Mouse (Mus musculus): ENCODE results near the gene Gm11562. TPM values are rescaled to one million over a fixed set of nuclear protein-coding genes. Genes with fewer than 3 reads are reported as not detected.
"Not testable (repeated sequence)": the region's sequence is repeated elsewhere in the genome, so short reads cannot be mapped to it uniquely, and the experiment has no call there.

Gm11562 gene
- polyA plus RNA-seq, 1 experiment from 2014 or later = not detected

DNA sequence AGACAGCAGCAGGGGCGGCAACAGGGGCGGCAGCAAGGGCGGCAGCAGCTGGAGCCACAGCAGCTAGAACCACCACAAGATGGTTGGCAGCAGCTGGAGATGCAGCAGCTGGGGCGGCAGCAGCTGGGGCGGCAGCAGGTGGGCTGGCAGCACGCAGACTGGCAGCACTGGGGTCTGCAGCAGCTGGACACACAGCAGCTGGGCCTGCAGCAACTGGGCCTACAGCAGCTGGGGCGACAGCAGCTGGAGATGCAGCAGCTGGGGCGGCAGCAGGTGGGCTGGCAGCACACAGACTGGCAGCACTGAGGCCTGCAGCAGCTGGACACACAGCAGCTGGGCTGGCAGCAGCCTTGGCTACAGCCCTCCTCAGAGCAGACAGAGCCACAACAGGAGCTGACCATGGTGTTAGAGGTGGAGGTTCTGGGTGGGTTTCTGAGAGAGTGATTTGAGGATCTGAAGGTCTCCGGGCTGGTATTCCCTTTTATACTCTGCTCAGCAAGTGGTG lies 23.5 kb upstream of the Gm11562 start, which contains the start of gene Krtap4-7:
Gene Krtap4-7 (minus strand): TSS at position 455 of the 505 bp plus-strand sequence.
- not testable (repeated sequence) for H3K9ac ChIP-seq (ENCODE audit: low read depth, low read length); H3K4me3 ChIP-seq (ENCODE audit: low read depth, low read length); H3K36me3 ChIP-seq (ENCODE audit: control insufficient read depth, insufficient read depth); H3K27ac ChIP-seq (ENCODE audit: low read length); H3K9me3 ChIP-seq (replicated peaks; ENCODE audit: control insufficient read depth, low read length); H3K4me2 ChIP-seq (ENCODE audit: low read depth, low read length); ATAC-seq (ENCODE audit: low read depth); H3K4me1 ChIP-seq (ENCODE audit: control insufficient read depth, low read depth, low read length); H3K27me3 ChIP-seq (ENCODE audit: control insufficient read depth, insufficient read depth, low read depth, low read length)
- WGBS (ENCODE audit: insufficient replicate concordance) = 67% methylated on average over 9 of the region's 9 CpGs

DNA sequence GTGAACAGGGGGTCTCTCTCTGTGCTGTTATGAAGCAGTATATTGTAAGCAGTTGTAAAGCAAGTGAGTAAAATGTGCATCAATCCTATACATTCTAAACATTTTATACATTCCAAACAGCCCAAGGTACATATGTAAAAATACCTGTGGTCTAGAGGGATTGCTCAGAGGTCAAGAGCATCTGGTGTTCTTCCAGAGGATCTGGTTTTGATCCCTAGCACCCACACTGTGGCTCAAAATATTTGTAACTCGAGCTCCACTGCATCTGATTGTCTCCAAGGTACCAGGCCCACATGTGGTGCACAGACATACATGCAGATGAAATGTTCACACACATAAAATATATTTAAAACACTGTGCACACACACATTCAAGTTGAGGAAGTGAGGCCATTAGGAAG lies 20.7 kb upstream of the Gm11562 start:
- no peak overlapping the region for H3K4me3 ChIP-seq (ENCODE audit: low read depth, low read length)
- no peak overlapping the region for H3K27ac ChIP-seq (ENCODE audit: low read length)
- WGBS (ENCODE audit: insufficient replicate concordance) = 18% methylated on average over 1 of the region's 1 CpGs
- H3K4me1 ChIP-seq (ENCODE audit: control insufficient read depth, low read depth, low read length) = no peaks in the 10 kb centered on the region
- no peak overlapping the region for H3K4me2 ChIP-seq (ENCODE audit: low read depth, low read length)
- no peaks in the 10 kb centered on the region for H3K9me3 ChIP-seq (replicated peaks; ENCODE audit: control insufficient read depth, low read length)
- H3K36me3 ChIP-seq (ENCODE audit: control insufficient read depth, insufficient read depth) = no peaks in the 10 kb centered on the region
- no peak for ATAC-seq (ENCODE audit: low read depth)
- no peaks in the 10 kb centered on the region for H3K27me3 ChIP-seq (ENCODE audit: control insufficient read depth, insufficient read depth, low read depth, low read length)
- no peak overlapping the region for H3K9ac ChIP-seq (ENCODE audit: low read depth, low read length)

DNA sequence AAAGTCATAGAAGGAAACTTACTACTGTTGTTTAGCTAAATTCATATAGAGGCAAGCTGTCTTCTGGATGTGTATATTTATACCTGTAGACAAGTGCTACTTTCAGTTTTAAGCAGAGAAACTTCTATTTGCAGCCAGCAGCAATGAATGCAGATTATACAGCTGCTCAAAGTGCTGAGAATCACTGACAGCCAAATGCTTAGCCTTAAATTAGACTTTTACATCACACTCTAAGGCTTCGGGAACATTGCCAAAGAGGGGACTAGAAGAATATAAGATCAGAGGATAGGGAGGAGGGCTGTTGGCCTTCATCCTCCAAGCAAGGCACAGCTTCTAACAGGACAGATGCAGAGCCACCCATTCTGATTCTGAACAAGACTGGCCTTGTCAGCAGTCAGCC lies 16.9 kb upstream of the Gm11562 start:
- no peak overlapping the region for H3K27ac ChIP-seq (ENCODE audit: low read length)
- no peak overlapping the region for H3K4me2 ChIP-seq (ENCODE audit: low read depth, low read length)
- 66% methylated on average over 1 of the region's 1 CpGs for WGBS (ENCODE audit: insufficient replicate concordance)
- no peak overlapping the region for H3K4me3 ChIP-seq (ENCODE audit: low read depth, low read length)
- H3K9me3 ChIP-seq (replicated peaks; ENCODE audit: control insufficient read depth, low read length) = no peaks in the 10 kb centered on the region
- no peaks in the 10 kb centered on the region for H3K36me3 ChIP-seq (ENCODE audit: control insufficient read depth, insufficient read depth)
- no peaks in the 10 kb centered on the region for H3K27me3 ChIP-seq (ENCODE audit: control insufficient read depth, insufficient read depth, low read depth, low read length)
- no peak overlapping the region for H3K9ac ChIP-seq (ENCODE audit: low read depth, low read length)
- no peak for ATAC-seq (ENCODE audit: low read depth)
- H3K4me1 ChIP-seq (ENCODE audit: control insufficient read depth, low read depth, low read length) = no peaks in the 10 kb centered on the region

DNA sequence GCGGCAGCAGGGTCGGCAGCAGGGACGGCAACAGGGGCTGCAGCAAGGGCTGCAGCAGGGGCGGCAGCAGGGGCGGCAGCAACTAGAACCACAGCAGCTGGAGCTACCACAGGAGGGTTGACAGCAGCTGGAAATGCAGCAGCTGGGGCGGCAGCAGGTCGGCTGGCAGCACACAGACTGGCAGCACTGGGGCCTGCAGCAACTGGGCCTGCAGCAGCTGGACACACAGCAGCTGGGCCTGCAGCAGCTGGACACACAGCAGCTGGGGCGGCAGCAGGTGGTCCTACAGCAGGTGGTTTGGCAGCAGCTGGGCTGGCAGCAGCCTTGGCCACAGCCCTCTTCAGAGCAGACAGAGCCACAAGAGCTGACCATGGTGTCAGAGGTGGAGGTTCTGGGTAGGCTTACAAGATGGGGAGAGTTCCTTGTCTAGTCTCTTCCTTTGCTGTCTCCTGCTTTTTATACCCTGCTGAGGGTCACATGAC lies 14.5 kb upstream of the Gm11562 start, which contains the start of gene Krtap4-2:
Gene Krtap4-2 (minus strand): TSS at position 432 of the 482 bp plus-strand sequence.
- H3K4me2 ChIP-seq (ENCODE audit: low read depth, low read length) = no peak within 1 kb of the TSS
- H3K4me1 ChIP-seq (ENCODE audit: control insufficient read depth, low read depth, low read length) = no peaks in the 10 kb centered on the region
- H3K4me3 ChIP-seq (ENCODE audit: low read depth, low read length) = no peak within 1 kb of the TSS
- no peak within 1 kb of the TSS for H3K27ac ChIP-seq (ENCODE audit: low read length)
- no peak within 1 kb of the TSS for H3K9ac ChIP-seq (ENCODE audit: low read depth, low read length)
- no peaks in the 10 kb centered on the region for H3K27me3 ChIP-seq (ENCODE audit: control insufficient read depth, insufficient read depth, low read depth, low read length)
- H3K36me3 ChIP-seq (ENCODE audit: control insufficient read depth, insufficient read depth) = no peaks in the 10 kb centered on the region
- H3K9me3 ChIP-seq (replicated peaks; ENCODE audit: control insufficient read depth, low read length) = no peaks in the 10 kb centered on the region
- WGBS (ENCODE audit: insufficient replicate concordance) = 44% methylated on average over 8 of the region's 8 CpGs
- ATAC-seq (ENCODE audit: low read depth) = no peak

DNA sequence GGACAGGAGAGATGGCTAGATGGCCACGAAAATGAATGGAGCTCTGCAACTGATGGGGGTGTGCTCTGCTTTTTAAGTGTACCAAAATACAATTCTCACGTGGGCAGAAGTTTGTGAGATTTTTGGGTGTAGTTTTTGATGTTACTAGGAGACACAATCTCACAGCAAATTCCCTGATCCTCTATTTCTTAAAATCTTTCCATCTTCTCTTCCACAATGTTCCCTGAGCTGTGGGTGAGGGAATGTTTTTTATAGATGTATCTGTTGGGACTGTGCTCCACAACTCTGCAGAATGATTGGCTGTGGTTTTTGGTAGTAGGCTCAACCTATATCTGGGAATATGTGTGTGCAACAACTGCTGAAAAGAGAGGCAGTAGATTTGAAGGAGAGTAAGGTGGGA lies 13.1 kb upstream of the Gm11562 start:
- no peaks in the 10 kb centered on the region for H3K36me3 ChIP-seq (ENCODE audit: control insufficient read depth, insufficient read depth)
- ATAC-seq (ENCODE audit: low read depth) = no peak
- WGBS (ENCODE audit: insufficient replicate concordance) = 27% methylated on average over 2 of the region's 2 CpGs
- no peak overlapping the region for H3K4me2 ChIP-seq (ENCODE audit: low read depth, low read length)
- H3K27me3 ChIP-seq (ENCODE audit: control insufficient read depth, insufficient read depth, low read depth, low read length) = no peaks in the 10 kb centered on the region
- H3K27ac ChIP-seq (ENCODE audit: low read length) = no peak overlapping the region
- no peak overlapping the region for H3K4me3 ChIP-seq (ENCODE audit: low read depth, low read length)
- H3K9ac ChIP-seq (ENCODE audit: low read depth, low read length) = no peak overlapping the region
- H3K9me3 ChIP-seq (replicated peaks; ENCODE audit: control insufficient read depth, low read length) = no peaks in the 10 kb centered on the region
- H3K4me1 ChIP-seq (ENCODE audit: control insufficient read depth, low read depth, low read length) = no peaks in the 10 kb centered on the region

DNA sequence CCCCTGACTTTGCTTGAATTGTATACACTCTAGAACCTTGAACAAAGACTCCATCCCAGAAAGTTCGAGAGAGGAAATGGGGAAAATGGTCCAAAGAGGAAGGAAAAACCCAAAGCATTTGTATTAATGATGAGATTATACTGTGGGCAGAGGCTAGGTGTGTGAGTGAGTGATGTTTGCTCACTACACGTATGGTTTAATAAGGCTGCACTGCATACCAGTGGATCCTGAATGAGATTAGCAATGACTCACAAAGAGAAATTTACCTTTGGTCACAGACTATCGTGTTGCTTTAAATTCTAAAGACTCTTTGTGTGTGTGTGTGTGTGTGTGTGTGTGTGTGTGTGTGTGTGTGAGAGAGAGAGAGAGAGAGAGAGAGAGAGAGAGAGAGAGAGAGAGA lies 10.7 kb upstream of the Gm11562 start:
- no peak overlapping the region for H3K9ac ChIP-seq (ENCODE audit: low read depth, low read length)
- no peak for ATAC-seq (ENCODE audit: low read depth)
- H3K27ac ChIP-seq (ENCODE audit: low read length) = no peak overlapping the region
- H3K4me3 ChIP-seq (ENCODE audit: low read depth, low read length) = no peak overlapping the region
- H3K4me2 ChIP-seq (ENCODE audit: low read depth, low read length) = no peak overlapping the region
- H3K27me3 ChIP-seq (ENCODE audit: control insufficient read depth, insufficient read depth, low read depth, low read length) = no peaks in the 10 kb centered on the region
- no peaks in the 10 kb centered on the region for H3K4me1 ChIP-seq (ENCODE audit: control insufficient read depth, low read depth, low read length)
- H3K9me3 ChIP-seq (replicated peaks; ENCODE audit: control insufficient read depth, low read length) = no peaks in the 10 kb centered on the region
- no peaks in the 10 kb centered on the region for H3K36me3 ChIP-seq (ENCODE audit: control insufficient read depth, insufficient read depth)
- 40% methylated on average over 3 of the region's 3 CpGs for WGBS (ENCODE audit: insufficient replicate concordance)

DNA sequence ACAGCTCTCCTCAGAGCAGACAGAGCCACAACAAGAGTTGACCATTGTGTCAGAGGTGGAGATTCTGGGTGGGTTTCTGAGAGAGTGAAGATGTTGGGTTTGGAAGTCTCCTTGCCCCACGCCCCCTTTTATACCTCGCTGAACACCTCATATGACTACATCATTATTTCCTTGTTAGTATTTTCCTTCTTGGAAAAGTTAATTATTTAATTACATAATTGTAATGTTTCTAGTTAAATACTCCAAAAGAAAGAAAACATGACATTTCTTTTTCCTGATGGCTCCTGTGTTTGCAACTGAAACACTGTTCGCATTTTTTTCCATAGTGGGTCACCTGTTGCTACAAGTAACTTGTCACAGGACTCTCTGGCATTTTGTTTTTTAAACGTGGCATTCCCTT lies 7.9 kb upstream of the Gm11562 start, which contains the start of gene Krtap4-1:
Gene Krtap4-1 (minus strand): TSS at position 101 of the 400 bp plus-strand sequence.
- Histone ChIP-seq H3K27ac (ENCODE audit: low read length) (no peak within 1 kb of the TSS), H3K4me3 (ENCODE audit: low read depth, low read length) (no peak within 1 kb of the TSS), H3K4me1 (ENCODE audit: control insufficient read depth, low read depth, low read length) (no peaks in the 10 kb centered on the region), H3K27me3 (ENCODE audit: control insufficient read depth, insufficient read depth, low read depth, low read length) (no peaks in the 10 kb centered on the region), H3K4me2 (ENCODE audit: low read depth, low read length) (no peak within 1 kb of the TSS), H3K9me3 (replicated peaks; ENCODE audit: control insufficient read depth, low read length) (no peaks in the 10 kb centered on the region), H3K36me3 (ENCODE audit: control insufficient read depth, insufficient read depth) (no peaks in the 10 kb centered on the region), H3K9ac (ENCODE audit: low read depth, low read length) (no peak within 1 kb of the TSS)
- WGBS (ENCODE audit: insufficient replicate concordance) = 56% methylated on average over 4 of the region's 4 CpGs
- no peak for ATAC-seq (ENCODE audit: low read depth)

DNA sequence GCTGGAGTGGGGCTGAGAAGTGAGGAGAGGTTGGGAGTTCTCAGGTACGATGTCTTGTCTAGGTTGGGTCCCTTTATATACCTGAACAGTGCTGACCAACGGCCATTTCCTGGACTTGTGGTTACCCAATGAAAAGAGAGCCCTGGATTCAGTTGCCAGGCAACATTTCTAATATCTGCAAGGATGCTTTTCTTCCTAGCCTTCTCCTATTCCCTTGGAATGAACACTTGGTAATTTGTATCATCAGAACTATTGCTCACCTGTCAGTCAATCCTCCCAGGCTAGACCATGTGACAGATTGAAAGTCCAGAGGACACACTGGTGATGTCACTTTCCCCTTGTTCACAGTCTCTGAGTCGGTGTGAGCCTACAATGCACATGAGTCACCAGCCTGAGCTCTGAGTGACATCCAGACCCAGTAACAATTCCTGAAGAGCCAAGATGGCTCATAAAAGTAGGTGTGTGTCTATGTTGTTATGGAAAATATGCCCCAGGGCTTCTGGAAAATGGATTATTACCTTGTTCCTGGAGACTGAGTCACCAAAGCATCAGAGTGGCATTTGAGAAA lies 5.4 kb downstream of the Gm11562 start, which contains the start of gene Krtap2-4:
Gene Krtap2-4 (minus strand): TSS at position 51 of the 568 bp plus-strand sequence.
- H3K36me3 ChIP-seq (ENCODE audit: control insufficient read depth, insufficient read depth) = no peaks in the 10 kb centered on the region
- no peak within 1 kb of the TSS for H3K4me2 ChIP-seq (ENCODE audit: low read depth, low read length)
- H3K9ac ChIP-seq (ENCODE audit: low read depth, low read length) = no peak within 1 kb of the TSS
- H3K27me3 ChIP-seq (ENCODE audit: control insufficient read depth, insufficient read depth, low read depth, low read length) = no peaks in the 10 kb centered on the region
- ATAC-seq (ENCODE audit: low read depth) = no peak
- no peaks in the 10 kb centered on the region for H3K9me3 ChIP-seq (replicated peaks; ENCODE audit: control insufficient read depth, low read length)
- H3K27ac ChIP-seq (ENCODE audit: low read length) = no peak within 1 kb of the TSS
- WGBS (ENCODE audit: insufficient replicate concordance) = 35% methylated on average over 3 of the region's 3 CpGs
- no peaks in the 10 kb centered on the region for H3K4me1 ChIP-seq (ENCODE audit: control insufficient read depth, low read depth, low read length)
- no peak within 1 kb of the TSS for H3K4me3 ChIP-seq (ENCODE audit: low read depth, low read length)

DNA sequence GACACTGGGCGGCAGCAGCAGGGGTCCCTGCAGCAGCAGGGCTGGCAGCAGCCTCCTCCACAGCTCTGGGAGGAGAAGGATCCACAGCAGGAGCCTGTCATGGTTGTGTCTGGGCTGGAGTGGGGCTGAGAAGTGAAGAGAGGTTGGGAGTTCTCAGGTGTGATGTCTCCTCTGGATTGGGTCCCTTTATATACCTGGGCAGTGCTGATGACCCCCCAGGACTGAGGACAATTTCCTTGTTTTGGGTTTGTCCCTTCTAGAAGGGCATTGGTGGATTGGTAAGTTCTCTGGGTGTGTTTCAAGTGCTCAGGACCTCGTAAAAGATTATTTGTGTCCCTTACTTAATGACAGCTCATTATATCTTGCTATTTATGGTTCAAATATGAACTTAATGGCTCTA lies 10.1 kb downstream of the Gm11562 start, which contains the start of gene Gm11937:
Gene Gm11937 (minus strand): TSS at position 101 of the 400 bp plus-strand sequence.
- H3K36me3 ChIP-seq (ENCODE audit: control insufficient read depth, insufficient read depth); H3K27ac ChIP-seq (ENCODE audit: low read length); H3K4me3 ChIP-seq (ENCODE audit: low read depth, low read length); H3K4me1 ChIP-seq (ENCODE audit: control insufficient read depth, low read depth, low read length); H3K9ac ChIP-seq (ENCODE audit: low read depth, low read length); H3K27me3 ChIP-seq (ENCODE audit: control insufficient read depth, insufficient read depth, low read depth, low read length); ATAC-seq (ENCODE audit: low read depth); H3K9me3 ChIP-seq (replicated peaks; ENCODE audit: control insufficient read depth, low read length); H3K4me2 ChIP-seq (ENCODE audit: low read depth, low read length): not testable (repeated sequence)
- 43% methylated on average over 2 of the region's 2 CpGs for WGBS (ENCODE audit: insufficient replicate concordance)

Measured in liver, embryonic 16.5 days (tissue).